Mouse (Mus musculus): ENCODE results near the gene Gm6370.

DNA sequence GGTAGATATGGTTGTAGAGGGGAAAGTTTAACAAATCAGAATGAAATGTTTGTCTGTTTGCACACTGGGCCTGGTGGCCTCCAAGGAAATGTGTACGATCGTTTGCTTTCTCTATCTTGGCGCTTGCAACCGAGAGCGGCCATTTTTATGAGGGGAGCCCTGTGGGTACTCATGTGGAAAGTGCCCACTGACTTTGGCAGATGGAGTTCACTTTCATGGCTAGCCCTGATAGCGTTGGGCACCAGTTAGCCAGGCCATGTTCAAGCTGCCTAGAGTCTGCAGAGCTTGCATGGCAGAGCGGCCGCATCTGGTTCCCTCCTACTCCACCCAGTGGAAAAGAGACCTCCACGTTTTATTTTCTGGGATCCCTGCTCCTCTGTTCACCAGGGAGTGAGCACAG lies 20.3 kb upstream of the Gm6370 start:
- no peak for TF ChIP-seq GATA1 (IDR thresholded peaks at IDR 0.05; ENCODE audit: borderline replicate concordance, low read length)
- TF ChIP-seq FLI1 (IDR thresholded peaks at IDR 0.05; ENCODE audit: low read length), result no peak
